Mouse (Mus musculus): Measurements from ENCODE around the gene Gm47996.
"Not testable (repeated sequence)": the region's sequence is repeated elsewhere in the genome, so short reads cannot be mapped to it uniquely, and the experiment has no call there.

DNA sequence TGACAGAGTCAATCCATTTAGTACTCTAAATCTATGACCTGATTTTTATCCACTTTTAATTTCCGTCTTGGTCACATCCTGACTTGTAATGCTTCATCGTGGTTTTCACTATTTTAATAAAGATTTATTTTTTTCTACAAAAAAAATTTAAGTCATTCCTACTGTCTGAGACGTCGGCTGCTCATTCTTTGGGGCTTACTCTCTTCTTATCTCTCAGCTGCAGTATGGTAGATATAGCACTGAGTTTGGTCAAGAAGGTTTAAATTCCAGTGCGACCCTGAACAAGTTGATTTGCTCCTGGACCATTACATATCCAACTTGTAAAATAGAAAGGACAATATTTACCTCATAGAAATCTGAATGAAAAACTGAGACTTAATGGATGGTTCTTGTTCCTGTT, 1.7 kb downstream of the Gm47996 start:
- TF ChIP-seq GATA1 (IDR thresholded peaks at IDR 0.05; ENCODE audit: borderline replicate concordance, low read length); FLI1 (IDR thresholded peaks at IDR 0.05; ENCODE audit: low read length): not testable (repeated sequence)

All from megakaryocyte, embryonic 14.5 days (primary cell).